Mouse (Mus musculus): ENCODE measurements around the gene Hnrnpa1. TPM values are rescaled to one million over a fixed set of nuclear protein-coding genes. Genes with fewer than 3 reads are reported as not detected.
"Not testable (repeated sequence)": the region's sequence is repeated elsewhere in the genome, so short reads cannot be mapped to it uniquely, and the experiment has no call there.

Gene Hnrnpa1
- polyA plus RNA-seq, 1 experiment from 2014 or later, result 503 TPM

GRCm38 (mm10) chr15:103248401-103249313 lies 8.4 kb downstream of the Hnrnpa1 start:
- Histone ChIP-seq H3K36me3 (ENCODE audit: control insufficient read depth, insufficient read depth, low read length) (peaks cover 17% of the 10 kb centered on the region), H3K9ac (ENCODE audit: low read depth, low read length) (no peak overlapping the region), H3K27ac (ENCODE audit: low read length) (no peak overlapping the region), H3K4me3 (ENCODE audit: low read length) (no peak overlapping the region), H3K4me1 (ENCODE audit: control insufficient read depth, insufficient read depth, low read length) (peaks cover 7% of the 10 kb centered on the region; the same call in 1 of the 2 replicates), H3K9me3 (ENCODE audit: control insufficient read depth, low read length) (no peaks in the 10 kb centered on the region), H3K4me2 (ENCODE audit: low read depth, low read length) (no peak overlapping the region), H3K27me3 (replicated peaks; ENCODE audit: control insufficient read depth, insufficient read depth, low read length) (no peaks in the 10 kb centered on the region)
- 83% methylated on average over 28 of the region's 28 CpGs for WGBS
- ATAC-seq, result 0 out of 2 replicates have a peak, but pooled peaks have one; percentile 10

GRCm38 (mm10) chr15:103249511-103249910 lies 9.3 kb downstream of the Hnrnpa1 start:
- not testable (repeated sequence) for H3K9ac ChIP-seq (ENCODE audit: low read depth, low read length); H3K4me3 ChIP-seq (ENCODE audit: low read length); ATAC-seq; H3K27ac ChIP-seq (ENCODE audit: low read length); H3K9me3 ChIP-seq (ENCODE audit: control insufficient read depth, low read length); H3K4me2 ChIP-seq (ENCODE audit: low read depth, low read length); H3K4me1 ChIP-seq (ENCODE audit: control insufficient read depth, insufficient read depth, low read length); H3K27me3 ChIP-seq (replicated peaks; ENCODE audit: control insufficient read depth, insufficient read depth, low read length)
- WGBS, result 91% methylated on average over 6 of the region's 6 CpGs
- peaks cover 17% of the 10 kb centered on the region for H3K36me3 ChIP-seq (ENCODE audit: control insufficient read depth, insufficient read depth, low read length)

- Histone ChIP-seq H3K9me3 (ENCODE audit: control insufficient read depth, low read length) (no peaks in the 10 kb centered on the region), H3K36me3 (ENCODE audit: control insufficient read depth, insufficient read depth, low read length) (peaks cover 17% of the 10 kb centered on the region), H3K27ac (ENCODE audit: low read length) (no peak overlapping the region), H3K4me2 (ENCODE audit: low read depth, low read length) (no peak overlapping the region), H3K4me1 (ENCODE audit: control insufficient read depth, insufficient read depth, low read length) (peaks cover 8% of the 10 kb centered on the region), H3K27me3 (replicated peaks; ENCODE audit: control insufficient read depth, insufficient read depth, low read length) (no peaks in the 10 kb centered on the region), H3K9ac (ENCODE audit: low read depth, low read length) (no peak overlapping the region), H3K4me3 (ENCODE audit: low read length) (no peak overlapping the region)
- peak; percentile 10; the same call in 1 of the 2 replicates for ATAC-seq
- WGBS, result 25% methylated on average over 2 of the region's 2 CpGs
These were observed 10.0 kb downstream of the Hnrnpa1 start for GRCm38 (mm10) chr15:103250195-103250740.

GRCm38 (mm10) chr15:103251595-103251994 lies 11.4 kb downstream of the Hnrnpa1 start:
- peaks cover 10% of the 10 kb centered on the region for H3K36me3 ChIP-seq (ENCODE audit: control insufficient read depth, insufficient read depth, low read length)
- H3K27ac ChIP-seq (ENCODE audit: low read length), result no peak overlapping the region
- no peaks in the 10 kb centered on the region for H3K9me3 ChIP-seq (ENCODE audit: control insufficient read depth, low read length)
- ATAC-seq, result peak; percentile 32
- no peak overlapping the region for H3K4me3 ChIP-seq (ENCODE audit: low read length)
- no peaks in the 10 kb centered on the region for H3K27me3 ChIP-seq (replicated peaks; ENCODE audit: control insufficient read depth, insufficient read depth, low read length)
- no peak overlapping the region for H3K9ac ChIP-seq (ENCODE audit: low read depth, low read length)
- 30% methylated on average over 1 of the region's 1 CpGs for WGBS
- H3K4me2 ChIP-seq (ENCODE audit: low read depth, low read length), result no peak overlapping the region
- peaks cover 11% of the 10 kb centered on the region for H3K4me1 ChIP-seq (ENCODE audit: control insufficient read depth, insufficient read depth, low read length)

GRCm38 (mm10) chr15:103252660-103253059 lies 12.4 kb downstream of the Hnrnpa1 start:
- no peak for ATAC-seq
- H3K36me3 ChIP-seq (ENCODE audit: control insufficient read depth, insufficient read depth, low read length), result peaks cover 7% of the 10 kb centered on the region
- no peak overlapping the region for H3K27ac ChIP-seq (ENCODE audit: low read length)
- no peak overlapping the region for H3K4me3 ChIP-seq (ENCODE audit: low read length)
- H3K4me1 ChIP-seq (ENCODE audit: control insufficient read depth, insufficient read depth, low read length), result peaks cover 11% of the 10 kb centered on the region
- no peak overlapping the region for H3K9ac ChIP-seq (ENCODE audit: low read depth, low read length)
- no peak overlapping the region for H3K4me2 ChIP-seq (ENCODE audit: low read depth, low read length)
- no peaks in the 10 kb centered on the region for H3K27me3 ChIP-seq (replicated peaks; ENCODE audit: control insufficient read depth, insufficient read depth, low read length)
- WGBS, result 73% methylated on average over 3 of the region's 3 CpGs
- no peaks in the 10 kb centered on the region for H3K9me3 ChIP-seq (ENCODE audit: control insufficient read depth, low read length)

DNA sequence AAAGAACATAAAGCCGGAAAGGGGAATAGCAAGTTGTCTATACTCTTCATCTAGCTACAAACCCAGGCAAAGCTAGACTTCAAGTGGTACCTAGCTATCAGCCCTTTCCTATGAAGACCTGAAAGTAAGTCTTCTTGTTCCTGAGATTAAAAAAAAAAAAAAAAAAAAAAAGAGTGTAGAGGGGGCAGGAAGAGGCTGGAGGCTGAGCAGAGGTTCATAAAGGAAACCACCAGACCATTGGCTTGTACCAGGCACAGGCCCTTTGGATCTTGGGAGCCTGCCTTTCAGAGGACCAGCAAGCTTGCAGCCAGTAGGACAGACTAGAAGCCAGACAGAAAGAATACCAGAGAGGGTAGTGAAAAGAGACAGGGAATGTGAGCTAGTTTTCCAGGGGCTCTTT lies 13.1 kb downstream of the Hnrnpa1 start:
- H3K4me1 ChIP-seq (ENCODE audit: control insufficient read depth, insufficient read depth, low read length), result peaks cover 17% of the 10 kb centered on the region
- H3K9ac ChIP-seq (ENCODE audit: low read depth, low read length), result no peak overlapping the region
- no peak overlapping the region for H3K27ac ChIP-seq (ENCODE audit: low read length)
- 94% methylated on average over 1 of the region's 1 CpGs for WGBS
- no peaks in the 10 kb centered on the region for H3K27me3 ChIP-seq (replicated peaks; ENCODE audit: control insufficient read depth, insufficient read depth, low read length)
- no peak for ATAC-seq
- H3K4me3 ChIP-seq (ENCODE audit: low read length), result no peak overlapping the region
- peaks cover 4% of the 10 kb centered on the region for H3K36me3 ChIP-seq (ENCODE audit: control insufficient read depth, insufficient read depth, low read length)
- no peaks in the 10 kb centered on the region for H3K9me3 ChIP-seq (ENCODE audit: control insufficient read depth, low read length)
- no peak overlapping the region for H3K4me2 ChIP-seq (ENCODE audit: low read depth, low read length)

- peak; percentile 49 for ATAC-seq
- Histone ChIP-seq H3K36me3 (ENCODE audit: control insufficient read depth, insufficient read depth, low read length) (no peaks in the 10 kb centered on the region), H3K9ac (ENCODE audit: low read depth, low read length) (peak overlapping the region; percentile 66), H3K4me1 (ENCODE audit: control insufficient read depth, insufficient read depth, low read length) (peaks cover 18% of the 10 kb centered on the region), H3K4me3 (ENCODE audit: low read length) (peak overlapping the region; percentile 43), H3K27me3 (replicated peaks; ENCODE audit: control insufficient read depth, insufficient read depth, low read length) (no peaks in the 10 kb centered on the region; the same call in 1 of the 2 replicates), H3K4me2 (ENCODE audit: low read depth, low read length) (peak overlapping the region; percentile 66), H3K9me3 (ENCODE audit: control insufficient read depth, low read length) (no peaks in the 10 kb centered on the region), H3K27ac (ENCODE audit: low read length) (no peak overlapping the region)
- under 1% methylated on average over 25 of the region's 25 CpGs for WGBS
These were observed 14.9 kb downstream of the Hnrnpa1 start for GRCm38 (mm10) chr15:103255169-103255568.

- Histone ChIP-seq H3K4me2 (ENCODE audit: low read depth, low read length) (no peak overlapping the region), H3K4me3 (ENCODE audit: low read length) (no peak overlapping the region), H3K4me1 (ENCODE audit: control insufficient read depth, insufficient read depth, low read length) (peaks cover 16% of the 10 kb centered on the region), H3K27me3 (replicated peaks; ENCODE audit: control insufficient read depth, insufficient read depth, low read length) (no peaks in the 10 kb centered on the region; the same call in 1 of the 2 replicates), H3K9me3 (ENCODE audit: control insufficient read depth, low read length) (no peaks in the 10 kb centered on the region), H3K9ac (ENCODE audit: low read depth, low read length) (no peak overlapping the region), H3K27ac (ENCODE audit: low read length) (no peak overlapping the region), H3K36me3 (ENCODE audit: control insufficient read depth, insufficient read depth, low read length) (no peaks in the 10 kb centered on the region)
- no peak for ATAC-seq
- WGBS, result 90% methylated on average over 6 of the region's 6 CpGs
These were observed 16.2 kb downstream of the Hnrnpa1 start for GRCm38 (mm10) chr15:103256210-103256986.
